Mouse (Mus musculus) lung, postnatal 36 days (tissue): ENCODE data around the gene Tcp11l1.

Experiments
- DNase-seq: peaks from one replicate; pipeline ENCODE4 v3.0.0; 2022; ENCODE audit warnings: mixed read lengths

Gene Tcp11l1

GRCm38 (mm10) chr2:104711585-104712485 lies at the start of gene Tcp11l1:
TSS of gene Tcp11l1 (minus strand) at chr2:104712169.
- DNase-seq: peak; percentile 64

DNA sequence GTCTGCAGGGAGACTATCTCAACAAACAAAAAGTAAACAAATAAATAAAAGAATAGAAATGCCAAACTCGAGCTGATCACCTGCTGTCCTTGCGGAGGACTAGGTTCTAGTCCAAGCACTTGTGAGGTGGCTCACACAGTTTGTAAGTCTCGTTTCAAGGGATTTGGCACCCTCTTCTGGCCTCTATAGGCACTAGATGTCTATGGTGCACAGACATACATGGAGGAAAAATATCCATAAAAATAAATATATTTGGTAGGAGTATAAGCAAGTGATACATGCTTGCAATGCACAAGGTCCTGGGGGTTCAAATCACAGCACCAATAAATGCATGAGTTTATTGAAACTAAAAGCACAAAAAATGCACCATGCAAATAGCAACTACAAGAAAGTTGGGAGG lies 38.6 kb upstream of the Tcp11l1 start:
- peak; percentile 66 for DNase-seq

- no peak for DNase-seq
Observed at GRCm38 (mm10) chr2:104748652-104749183, 36.7 kb upstream of the Tcp11l1 start.

DNA sequence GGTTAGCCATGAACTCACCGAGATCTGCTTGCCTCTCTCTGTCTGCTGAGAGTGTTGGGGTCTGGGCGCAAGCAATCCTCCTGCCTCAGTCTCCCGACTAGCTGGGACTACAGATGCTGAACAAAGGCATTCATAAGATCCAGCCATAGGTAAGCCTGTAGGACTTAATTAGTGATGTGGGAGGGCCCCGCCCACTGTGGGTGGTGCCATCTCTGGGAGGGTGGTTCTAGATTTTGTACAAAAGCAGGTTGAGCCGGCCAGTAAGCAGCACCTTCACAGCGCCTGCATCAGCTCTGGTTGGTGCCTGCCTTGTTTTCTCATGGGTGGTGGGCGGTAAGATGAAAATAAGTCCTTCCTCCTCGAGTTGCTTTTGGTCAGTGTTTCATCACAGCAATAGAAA lies 34.3 kb upstream of the Tcp11l1 start:
- peak; percentile 27 for DNase-seq

- no peak for DNase-seq
Observed at GRCm38 (mm10) chr2:104743971-104744370, 32.0 kb upstream of the Tcp11l1 start.

DNA sequence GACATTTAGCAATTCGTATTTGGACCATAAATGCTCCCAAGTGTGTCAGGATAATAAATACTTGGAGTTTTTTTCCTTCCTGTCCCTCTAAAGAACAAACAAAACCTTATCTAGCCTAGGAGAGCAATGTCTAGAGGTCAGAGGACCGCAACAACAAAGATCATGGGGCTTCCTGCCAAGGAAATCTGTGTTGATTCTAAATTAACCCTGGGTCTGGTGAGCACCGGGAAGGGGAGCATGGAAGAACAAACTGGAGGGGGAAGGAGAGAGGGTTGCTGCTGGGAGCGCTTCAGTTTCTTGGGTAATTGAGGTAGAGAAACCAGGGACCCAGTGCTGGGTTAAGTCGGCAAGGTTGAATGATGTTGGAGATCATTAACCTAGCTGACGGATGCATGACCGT lies 31.2 kb upstream of the Tcp11l1 start:
- DNase-seq: peak; percentile 54

DNA sequence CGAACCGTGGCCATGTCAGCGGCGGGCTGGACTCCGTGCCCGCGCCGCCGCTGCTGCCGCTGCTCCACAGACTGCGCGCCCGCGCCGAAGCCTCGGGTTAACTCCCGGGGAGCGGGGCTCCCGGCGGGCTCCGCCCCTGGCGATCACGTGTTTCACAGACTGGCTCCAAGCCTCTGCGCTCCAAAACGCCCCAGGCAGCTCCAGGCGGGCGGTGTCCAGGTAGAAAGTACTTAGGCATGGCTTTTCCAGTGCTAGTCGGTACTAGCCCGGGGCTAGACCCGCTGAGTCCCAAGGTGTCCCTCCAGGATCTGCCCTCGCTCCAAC lies 30.7 kb upstream of the Tcp11l1 start, which contains the start of gene Depdc7:
Gene Depdc7, minus strand, starts transcription at position 138 of the 324 bp plus-strand sequence.
- DNase-seq: peak; percentile 95

DNA sequence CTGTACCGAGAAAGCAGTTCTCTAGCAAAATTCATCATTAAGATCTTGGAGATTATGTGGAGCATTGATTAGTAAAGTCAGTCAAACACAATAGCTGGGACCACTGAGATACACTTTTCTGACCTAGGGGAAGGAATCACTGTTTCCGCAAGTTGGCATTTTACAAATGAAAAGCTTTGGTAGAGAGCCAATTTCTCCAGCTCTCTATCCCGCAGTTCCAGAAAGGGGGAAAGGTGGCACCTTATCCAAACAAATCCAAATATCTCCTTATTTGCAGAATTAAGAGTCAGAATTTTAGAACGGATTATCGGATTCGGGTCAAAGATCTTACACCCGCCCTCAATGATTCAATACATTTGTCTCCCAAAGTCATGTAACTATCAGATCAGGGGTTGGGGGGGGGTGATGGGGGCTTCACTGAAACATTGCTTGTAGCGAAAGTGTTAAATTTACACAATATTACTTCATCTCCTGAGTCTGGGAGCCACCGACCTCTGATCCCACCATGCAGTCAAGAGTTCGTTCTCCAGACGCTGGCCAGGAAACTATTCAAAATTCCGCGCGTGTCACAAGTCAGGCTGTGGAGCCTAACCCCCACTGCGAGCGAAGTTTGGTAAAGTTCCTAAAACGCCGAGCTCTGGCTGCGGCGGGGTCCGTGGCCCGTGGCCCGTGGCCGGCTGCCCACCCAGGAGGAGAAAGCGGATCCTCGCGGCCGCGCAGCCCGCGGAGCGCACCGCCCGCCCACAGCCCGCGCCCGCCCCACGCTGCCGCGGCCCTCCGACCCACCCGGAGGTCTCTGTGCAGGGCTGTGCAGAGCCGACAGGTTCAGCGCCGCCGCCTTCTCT lies 30.1 kb upstream of the Tcp11l1 start:
- DNase-seq: peak; percentile 4

DNA sequence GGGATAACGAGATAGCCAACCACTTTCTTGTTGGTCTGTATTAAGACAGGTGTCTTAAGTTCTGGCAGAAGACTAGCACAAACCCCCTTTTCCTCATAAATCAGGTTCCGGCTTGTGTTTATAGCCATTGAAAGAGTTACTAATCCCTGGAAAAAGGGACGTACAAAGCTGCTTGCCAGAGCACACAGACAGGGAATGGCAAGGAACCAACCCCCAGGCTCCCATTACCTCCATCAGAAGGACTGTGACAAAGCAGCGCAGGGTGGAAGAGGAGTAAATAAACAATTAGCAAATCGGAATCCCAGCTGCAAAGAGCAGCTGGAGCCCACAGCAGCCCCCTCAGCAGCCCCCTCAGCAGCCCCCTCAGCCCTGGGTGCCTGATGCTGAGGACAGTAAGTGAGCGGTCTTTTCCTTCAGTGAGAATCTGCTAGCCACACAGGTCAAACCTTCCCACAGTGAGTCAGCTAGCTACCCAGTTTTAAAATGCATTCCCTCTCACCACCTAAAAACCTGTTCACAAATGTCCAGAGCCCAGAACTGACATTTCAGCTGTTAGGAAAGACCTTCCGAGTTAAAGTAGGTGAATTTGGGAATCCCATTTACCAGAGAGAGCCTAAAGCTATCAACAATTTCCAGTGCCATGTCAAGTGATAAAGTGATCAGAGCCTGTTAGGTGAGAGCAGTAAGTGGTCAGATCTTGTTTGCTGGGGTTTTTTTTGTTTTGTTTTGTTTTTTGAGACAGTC lies 29.2 kb upstream of the Tcp11l1 start:
- DNase-seq: no peak

- no peak for DNase-seq
Observed at GRCm38 (mm10) chr2:104740248-104740949, 28.4 kb upstream of the Tcp11l1 start.

DNA sequence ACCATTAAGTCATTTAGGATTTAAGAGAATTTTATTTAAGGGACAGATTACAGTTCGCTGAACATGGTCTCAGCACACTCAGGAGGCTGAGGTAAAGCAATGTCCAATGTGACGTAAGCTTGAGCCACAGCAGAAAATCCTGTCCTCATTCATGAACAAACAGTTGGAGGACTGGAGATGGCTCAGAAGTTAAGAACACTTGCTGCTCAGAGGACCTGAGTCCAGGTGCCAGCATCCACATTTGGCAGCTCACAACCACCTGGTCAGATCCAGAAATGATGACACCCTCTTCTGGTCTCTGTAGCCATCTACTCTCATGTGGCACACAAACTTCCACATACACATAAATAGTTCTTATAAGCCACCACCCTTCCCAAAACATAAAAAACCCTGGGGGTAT lies 27.7 kb upstream of the Tcp11l1 start:
- DNase-seq: no peak

DNA sequence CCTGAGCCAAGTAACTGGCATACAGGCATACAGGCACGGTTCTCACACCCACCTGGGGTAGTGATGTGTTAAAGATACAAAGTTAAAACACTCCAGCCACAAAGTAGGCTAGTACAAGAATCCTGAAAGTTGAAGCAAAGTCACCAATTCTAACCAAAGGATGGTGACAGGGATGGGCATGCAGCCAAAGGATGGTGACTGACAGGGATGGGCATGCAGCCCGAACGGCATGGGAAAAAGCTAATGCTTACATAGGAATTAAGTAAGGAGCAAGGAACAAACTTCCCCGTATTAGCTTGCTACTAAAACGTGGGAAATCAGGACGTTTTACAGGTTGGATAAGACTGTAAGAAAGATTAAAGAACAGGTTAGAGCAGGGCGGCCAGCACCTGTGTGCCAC lies 24.3 kb upstream of the Tcp11l1 start:
- no peak for DNase-seq

DNA sequence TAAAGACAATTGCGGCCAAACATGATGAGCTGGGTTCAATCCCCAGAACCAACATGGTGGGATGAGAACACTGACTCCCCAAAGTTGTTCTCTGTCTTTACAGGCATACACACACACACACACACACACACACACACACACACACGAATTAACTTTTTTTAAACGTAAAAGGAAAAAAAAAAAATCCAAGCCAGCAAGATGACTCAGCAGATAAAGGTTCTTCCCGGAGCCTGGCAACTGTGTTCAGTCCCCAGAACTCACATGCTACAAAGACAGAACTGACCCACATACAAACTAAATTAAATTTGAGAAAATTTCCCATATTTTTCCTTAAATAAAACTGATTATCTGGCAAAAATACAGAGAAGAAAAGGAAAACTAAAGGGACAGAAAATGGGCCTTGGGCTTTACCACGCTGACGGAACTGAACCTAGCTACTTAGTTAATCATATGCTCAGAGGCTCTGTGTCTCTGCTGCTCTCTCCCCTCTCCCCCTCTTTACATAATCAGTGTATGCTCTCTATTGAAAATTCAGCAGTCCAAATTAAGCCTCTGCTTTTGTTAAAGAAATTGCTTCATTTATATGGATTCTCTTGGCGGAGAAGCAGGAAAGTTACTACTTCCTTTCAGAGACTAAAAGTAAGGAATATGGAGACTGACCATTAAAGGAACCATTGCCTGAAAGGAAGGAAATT lies 20.7 kb upstream of the Tcp11l1 start:
- no peak for DNase-seq

- DNase-seq: peak; percentile 11
Observed at GRCm38 (mm10) chr2:104732033-104732444, 20.1 kb upstream of the Tcp11l1 start.

DNA sequence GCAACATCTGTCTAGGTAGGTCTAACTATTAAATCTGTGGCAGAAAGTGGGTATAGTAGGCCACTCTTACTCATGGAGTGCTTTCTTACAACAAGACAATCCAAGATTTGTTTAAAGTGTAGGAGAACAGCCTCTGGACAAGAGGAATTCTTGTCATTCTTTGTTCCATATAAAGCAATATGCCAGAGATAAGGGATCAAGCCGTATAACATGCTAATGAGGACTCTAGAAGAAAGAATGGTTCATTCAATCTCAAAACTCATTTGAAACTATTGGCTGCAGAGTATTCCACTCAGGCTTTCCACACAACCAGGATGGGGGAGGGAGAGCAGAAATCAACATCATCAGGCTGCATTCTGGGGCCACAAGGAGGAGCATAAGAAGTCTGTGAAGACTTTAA lies 15.4 kb upstream of the Tcp11l1 start:
- no peak for DNase-seq

DNA sequence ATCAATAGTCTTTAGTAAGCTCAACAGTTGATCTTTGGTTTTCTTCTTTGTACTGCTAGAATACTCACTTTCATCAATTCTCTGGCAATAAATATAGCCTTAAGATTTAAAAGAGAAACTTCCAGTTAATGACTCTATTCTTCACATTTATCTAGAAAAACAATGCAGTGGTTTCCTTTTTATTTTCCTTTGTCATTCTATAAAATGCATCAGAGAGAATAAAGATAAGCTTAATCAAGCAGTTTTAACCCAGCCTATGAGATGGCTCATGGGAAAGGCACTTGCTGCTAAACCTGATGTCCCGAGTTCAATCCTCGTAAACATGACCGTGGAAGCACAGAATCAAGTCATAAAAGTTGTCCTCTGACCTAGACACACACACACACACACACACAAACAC lies 10.1 kb upstream of the Tcp11l1 start:
- no peak for DNase-seq

GRCm38 (mm10) chr2:104717827-104718226 lies 5.9 kb upstream of the Tcp11l1 start:
- DNase-seq: no peak

DNA sequence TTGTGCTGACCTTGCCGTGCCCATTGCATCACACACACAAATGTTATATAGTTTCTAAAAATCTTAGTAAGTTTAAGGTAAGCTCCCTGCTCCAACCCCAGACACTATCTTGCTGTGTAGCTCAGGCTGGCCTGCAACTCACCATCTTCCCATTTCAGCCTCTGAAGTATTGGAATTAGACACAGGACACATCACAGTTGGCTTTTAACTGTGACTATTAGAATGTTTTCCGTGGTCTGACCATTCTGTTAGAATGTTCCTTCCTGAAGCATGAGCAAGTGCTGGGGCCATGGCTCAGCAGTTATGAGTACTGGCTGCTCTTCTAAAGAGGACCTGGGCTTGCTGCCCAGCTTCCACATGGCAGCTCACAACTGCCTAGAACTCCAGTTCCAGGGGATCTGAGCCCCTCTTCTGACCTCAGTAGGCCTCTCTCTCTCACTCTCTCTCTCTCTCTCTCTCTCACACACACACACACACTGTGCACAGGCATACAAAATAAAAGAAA lies 5.3 kb upstream of the Tcp11l1 start:
- no peak for DNase-seq

DNA sequence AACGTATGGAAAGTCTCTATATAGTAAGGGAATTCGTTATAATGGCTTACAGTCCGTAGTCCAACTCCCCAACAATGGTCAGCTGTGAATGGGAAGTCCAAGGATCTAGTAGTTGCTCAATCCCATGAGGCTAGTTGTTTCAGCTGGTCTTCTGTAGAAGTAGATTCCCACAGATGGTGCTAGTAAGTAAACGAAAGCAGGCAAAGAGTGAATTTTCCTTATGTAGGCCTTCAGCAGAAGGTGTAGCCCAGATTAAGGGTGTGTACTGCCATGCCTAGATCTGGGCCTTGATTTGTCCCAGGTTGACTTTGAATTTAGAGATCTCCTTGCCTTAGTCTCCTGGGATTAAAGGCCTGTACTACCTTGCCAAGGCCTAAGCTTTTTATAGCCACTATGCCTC lies 4.3 kb upstream of the Tcp11l1 start, which contains the start of gene Pin1rt1:
Gene Pin1rt1, minus strand, starts transcription at position 101 of the 400 bp plus-strand sequence.
- no peak for DNase-seq

DNA sequence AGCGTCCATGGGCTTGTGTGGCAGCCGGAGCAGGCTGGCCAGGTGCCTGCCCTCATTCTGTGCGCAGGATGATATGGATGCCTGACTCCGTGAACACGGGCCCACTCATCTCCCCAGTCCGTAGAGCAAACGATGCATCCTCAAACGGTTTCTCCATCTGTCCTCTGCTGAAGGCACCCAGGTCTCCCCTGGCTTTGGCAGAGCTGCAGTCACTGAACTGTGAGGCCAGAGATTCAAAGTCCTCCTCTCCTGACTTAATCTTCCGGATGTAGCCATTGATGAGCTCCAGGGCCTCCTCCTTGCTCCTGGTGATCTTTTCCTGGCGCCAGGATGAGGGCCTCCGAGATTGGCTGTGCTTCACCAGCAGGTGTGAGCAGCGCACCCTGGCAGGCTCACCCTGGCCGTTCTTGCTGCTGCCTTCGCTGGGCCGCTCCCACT lies 2.3 kb upstream of the Tcp11l1 start:
- DNase-seq: no peak

- DNase-seq: no peak
Observed at GRCm38 (mm10) chr2:104712486-104712809, 479 bp upstream of the Tcp11l1 start.
